Mouse (Mus musculus) liver, adult 2 months (tissue): ENCODE results near the gene Gmip. TPM values are rescaled to one million over a fixed set of nuclear protein-coding genes. Genes with fewer than 3 reads are reported as not detected.
A peak's percentile ranks its signal among the peaks of the same experiment; 100 is the strongest.

Source experiments
- DNase-seq: peaks from one replicate; pipeline ENCODE4 v3.0.0-alpha.2; 2011; ENCODE audit warnings: low read depth, low spot score; ENCODE audit errors: extremely low read depth
- H3K27ac ChIP-seq: fragments of 200-500 bp; replicated peaks from 2 replicates; pipeline ENCODE4 v1.5.1; 2012; ENCODE audit warnings: low read depth, mild to moderate bottlenecking, control low read depth, inconsistent platforms, low read length; ENCODE audit not compliant: insufficient read depth
- H3K27me3 ChIP-seq: fragments of 200-500 bp; 2 replicates; pipeline ENCODE4 v1.6.1; 2012; ENCODE audit warnings: mild to moderate bottlenecking, moderate library complexity, low read length, inconsistent platforms; ENCODE audit not compliant: control insufficient read depth, insufficient read depth
- H3K36me3 ChIP-seq: fragments of 200-500 bp; 2 replicates; pipeline ENCODE4 v1.6.1; 2012; ENCODE audit warnings: low read length, inconsistent platforms; ENCODE audit not compliant: control insufficient read depth, insufficient read depth
- H3K4me1 ChIP-seq: fragments of 200-500 bp; 2 replicates; pipeline ENCODE4 v1.6.1; 2011; ENCODE audit warnings: low read length; ENCODE audit not compliant: control insufficient read depth, insufficient read depth
- H3K4me3 ChIP-seq: fragments of 200-500 bp; 2 replicates; pipeline ENCODE4 v1.5.1; 2011; ENCODE audit warnings: low read depth, mild to moderate bottlenecking, control low read depth, low read length, moderate library complexity; ENCODE audit not compliant: insufficient read depth
- H3K79me2 ChIP-seq: fragments of 200-500 bp; 2 replicates; pipeline ENCODE4 v1.6.1; 2012; ENCODE audit warnings: inconsistent platforms, mild to moderate bottlenecking, low read length, moderate library complexity; ENCODE audit not compliant: control insufficient read depth, insufficient read depth
- H3K9ac ChIP-seq: fragments of 200-500 bp; 2 replicates; pipeline ENCODE4 v1.6.1; 2012; ENCODE audit warnings: low read depth, mild to moderate bottlenecking, control low read depth, inconsistent platforms, low read length
- CTCF ChIP-seq: fragments of 200-500 bp; IDR thresholded peaks from 2 replicates; pipeline ENCODE4 v1.5.1; 2011; ENCODE audit warnings: low read depth, low read length, control low read depth
- POLR2A ChIP-seq: fragments of 200-500 bp; IDR thresholded peaks from 2 replicates; pipeline ENCODE4 v1.6.1; 2011; ENCODE audit warnings: low read length, control low read depth; ENCODE audit not compliant: insufficient read depth; ENCODE audit errors: extremely low read depth
- WGBS: fragments of 180-500 bp; shearing (Covaris S2); methylation state at CpG from one replicate; pipeline ENCODE4 v1.1.7; 2018; 5-methylcytosine and 5-hydroxymethylcytosine counted together
- polyA plus RNA-seq: library from polyadenylated mRNA; depleted of rRNA; stranded (reverse); fragments of >200 nt; gene quantifications from 2 replicates; pipeline ENCODE4 v1.2.3, GENCODE M21; 2012
- total RNA-seq: library from RNA; depleted of rRNA; stranded (reverse); fragments of >200 nt; gene quantifications from 2 replicates; pipeline ENCODE4 v1.2.3, GENCODE M21; 2014

The Gmip gene
- total and polyA plus RNA-seq, 2 experiments: 2.2 to 12.6 TPM

DNA sequence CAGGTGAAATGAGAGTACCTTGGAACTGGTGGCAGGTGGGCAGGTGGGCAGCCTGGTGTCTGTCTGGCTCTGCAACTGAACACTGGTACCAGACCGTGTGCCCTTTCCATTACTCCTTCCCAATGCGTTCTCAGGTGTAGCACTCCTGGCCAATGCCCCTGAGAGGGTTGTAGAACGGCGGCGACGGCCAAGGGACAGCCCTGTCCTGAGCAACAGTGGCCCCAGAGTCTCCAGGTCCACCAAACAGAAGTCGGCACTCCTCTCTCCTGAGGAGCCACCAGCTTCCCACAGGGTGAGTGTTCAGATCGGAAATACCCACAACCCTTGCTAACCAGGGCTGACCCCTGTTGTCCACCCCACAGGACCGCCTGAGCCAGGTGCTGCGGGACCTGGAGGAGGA lies 3.4 kb upstream of the Gmip start:
- DNase-seq: no peak
- WGBS: 94% methylated on average over 10 of the region's 10 CpGs
- H3K4me1 ChIP-seq: 0 out of 2 replicates have a peak, but pooled peaks cover 3% of the 10 kb centered on the region
- H3K9ac ChIP-seq: no peak overlapping the region
- no peaks in the 10 kb centered on the region for H3K79me2 ChIP-seq
- peaks cover 32% of the 10 kb centered on the region for H3K36me3 ChIP-seq
- H3K27ac ChIP-seq: no peak overlapping the region
- H3K27me3 ChIP-seq: no peaks in the 10 kb centered on the region
- no peak overlapping the region for H3K4me3 ChIP-seq
- no peak for TF ChIP-seq CTCF
- no peak for TF ChIP-seq POLR2A

DNA sequence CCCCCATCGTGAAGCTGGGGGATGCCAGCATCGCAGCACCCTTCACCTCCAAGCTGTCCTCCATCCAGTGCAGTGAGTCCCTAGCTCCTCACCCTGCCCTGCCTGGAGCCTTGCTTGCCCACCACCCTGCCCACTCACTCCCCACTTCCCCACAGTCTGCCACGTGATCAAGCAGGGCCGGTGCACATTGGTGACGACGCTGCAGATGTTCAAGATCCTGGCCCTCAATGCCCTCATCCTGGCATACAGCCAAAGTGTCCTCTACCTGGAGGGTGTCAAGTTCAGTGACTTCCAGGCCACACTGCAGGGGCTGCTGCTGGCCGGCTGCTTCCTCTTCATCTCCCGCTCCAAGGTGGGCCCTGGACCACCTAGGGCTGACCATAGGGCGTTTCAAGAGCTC lies 3.0 kb upstream of the Gmip start:
- no peak for DNase-seq
- TF ChIP-seq POLR2A: no peak
- no peak for TF ChIP-seq CTCF
- Histone ChIP-seq H3K9ac (no peak overlapping the region), H3K27me3 (no peaks in the 10 kb centered on the region), H3K36me3 (peaks cover 29% of the 10 kb centered on the region), H3K4me3 (no peak overlapping the region), H3K4me1 (0 out of 2 replicates have a peak, but pooled peaks cover 3% of the 10 kb centered on the region), H3K79me2 (no peaks in the 10 kb centered on the region), H3K27ac (no peak overlapping the region)
- WGBS: 87% methylated on average over 9 of the region's 9 CpGs

DNA sequence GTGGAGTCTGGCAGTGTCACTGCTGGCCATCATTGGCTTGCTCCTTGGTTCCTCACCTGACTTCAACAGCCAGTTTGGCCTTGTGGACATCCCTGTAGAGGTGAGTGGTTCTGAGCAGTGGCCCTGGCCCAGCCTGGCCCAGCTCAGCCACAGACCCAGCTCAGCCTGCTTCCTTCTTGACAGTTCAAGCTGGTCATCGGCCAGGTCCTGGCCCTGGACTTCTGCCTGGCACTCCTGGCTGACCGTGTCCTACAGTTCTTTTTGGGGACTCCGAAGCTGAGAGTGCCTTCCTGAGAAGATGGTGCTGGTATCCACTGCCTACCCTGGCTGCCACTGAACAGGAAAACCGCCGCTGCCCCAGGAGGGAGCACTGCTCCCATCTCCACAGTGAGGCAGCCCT lies 1.2 kb upstream of the Gmip start:
- Histone ChIP-seq H3K4me3 (no peak overlapping the region), H3K27ac (no peak overlapping the region), H3K79me2 (no peaks in the 10 kb centered on the region), H3K9ac (no peak overlapping the region), H3K4me1 (0 out of 2 replicates have a peak, but pooled peaks cover 3% of the 10 kb centered on the region), H3K27me3 (no peaks in the 10 kb centered on the region), H3K36me3 (peaks cover 19% of the 10 kb centered on the region)
- 76% methylated on average over 5 of the region's 5 CpGs for WGBS
- no peak for TF ChIP-seq POLR2A
- no peak for TF ChIP-seq CTCF
- DNase-seq: no peak

DNA sequence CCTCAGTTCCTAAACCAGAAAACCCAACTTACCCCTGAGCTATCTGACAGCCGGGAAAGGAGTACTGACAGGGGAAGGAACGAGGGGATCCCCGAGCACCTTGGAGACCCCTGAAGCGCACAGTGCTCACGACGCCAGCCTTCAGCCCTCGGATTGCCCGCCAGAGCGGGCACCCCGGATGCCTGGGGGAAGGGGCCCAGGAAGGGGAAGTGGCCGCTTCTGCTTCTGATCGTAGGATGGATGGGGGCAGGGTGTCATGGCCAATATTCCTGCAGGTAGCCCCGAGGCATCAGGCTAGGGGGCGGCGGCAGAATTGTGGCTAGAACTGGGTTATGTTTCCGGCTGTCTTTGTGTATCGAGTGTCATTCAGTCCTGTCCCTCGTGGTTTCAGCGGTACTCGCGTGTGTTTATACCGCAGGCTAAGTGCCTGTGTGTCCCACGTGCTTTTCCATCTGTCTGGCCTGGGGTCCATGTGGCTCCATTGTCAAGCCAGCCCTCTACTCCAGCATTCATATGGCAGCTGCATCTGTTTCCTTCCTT lies 455 bp downstream of the Gmip start:
- Histone ChIP-seq H3K4me3 (peak overlapping the region; percentile 62), H3K4me1 (0 out of 2 replicates have a peak, but pooled peaks cover 3% of the 10 kb centered on the region), H3K27me3 (no peaks in the 10 kb centered on the region), H3K9ac (peak overlapping the region; percentile 55), H3K36me3 (peaks cover 9% of the 10 kb centered on the region), H3K79me2 (no peaks in the 10 kb centered on the region), H3K27ac (no peak overlapping the region)
- WGBS: 6% methylated on average over 23 of the region's 23 CpGs
- DNase-seq: no peak
- TF ChIP-seq CTCF (no peak), POLR2A (no peak)

DNA sequence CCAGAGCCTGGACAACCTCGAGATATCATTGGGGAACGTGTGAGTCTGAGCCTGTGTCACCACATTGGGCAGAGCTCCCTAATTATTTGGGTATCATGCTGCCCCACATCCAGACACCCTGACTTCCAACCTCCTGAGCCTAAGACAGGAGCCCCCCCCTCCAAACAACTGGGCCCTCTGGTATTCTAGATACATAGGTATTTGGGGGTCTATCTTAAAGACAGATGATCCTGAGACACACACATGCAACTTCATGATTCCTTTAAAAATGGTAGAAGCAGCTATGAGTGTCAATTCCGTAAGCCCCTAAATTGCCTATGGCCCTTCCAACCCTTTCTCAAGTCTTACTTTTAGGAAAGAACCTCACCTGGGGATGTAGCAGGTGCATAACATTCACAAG lies 1.3 kb downstream of the Gmip start:
- no peak for TF ChIP-seq POLR2A
- no peaks in the 10 kb centered on the region for H3K79me2 ChIP-seq

DNA sequence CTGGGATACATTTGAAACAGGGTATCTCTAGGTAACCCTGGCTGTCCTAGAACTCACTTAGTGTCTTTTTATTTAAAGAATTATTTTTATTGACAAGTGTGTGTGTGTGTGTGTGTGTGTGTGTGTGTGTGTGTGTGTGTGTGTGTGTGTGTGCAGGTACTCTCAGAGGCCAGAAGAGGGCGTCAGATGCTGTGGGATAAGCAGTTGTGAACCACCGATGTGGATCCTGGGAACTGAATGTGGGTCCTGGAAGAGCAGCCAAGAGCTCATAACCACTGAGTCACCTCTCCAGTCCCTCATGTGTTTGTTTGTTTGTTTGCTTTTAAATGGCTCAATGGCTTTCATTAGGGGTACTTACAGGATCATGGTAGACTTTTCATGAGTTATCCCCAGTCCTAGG lies 6.4 kb downstream of the Gmip start:
- Histone ChIP-seq H3K4me1 (no peaks in the 10 kb centered on the region), H3K4me3 (no peak overlapping the region), H3K79me2 (no peaks in the 10 kb centered on the region), H3K36me3 (peaks cover 1% of the 10 kb centered on the region; the same call in 1 of the 2 replicates), H3K27ac (no peak overlapping the region), H3K9ac (no peak overlapping the region), H3K27me3 (no peaks in the 10 kb centered on the region)
- WGBS: 91% methylated on average over 2 of the region's 2 CpGs
- DNase-seq: no peak
- TF ChIP-seq POLR2A (no peak), CTCF (no peak)

More for the DNA sequence above, 1.3 kb downstream of the Gmip start:
- Histone ChIP-seq H3K4me1 (0 out of 2 replicates have a peak, but pooled peaks cover 3% of the 10 kb centered on the region), H3K27ac (no peak overlapping the region), H3K9ac (no peak overlapping the region), H3K36me3 (peaks cover 10% of the 10 kb centered on the region), H3K4me3 (no peak overlapping the region), H3K27me3 (no peaks in the 10 kb centered on the region)
- WGBS: 87% methylated on average over 3 of the region's 3 CpGs
- no peak for DNase-seq
